Mouse (Mus musculus) layer of hippocampus, adult 9-10 months (tissue): ENCODE measurements at regions not wholly inside any gene's neighbourhood (a gene's known extent, or its start where the extent isn't known, plus 50 kb on each side); places are given as distances from the start of the nearest gene placed in this dataset.
"Not testable (repeated sequence)": the region's sequence is repeated elsewhere in the genome, so short reads cannot be mapped to it uniquely, and the experiment has no call there.

Experiments
- DNase-seq: peaks from one replicate; pipeline ENCODE4 v3.0.0; 2022; ENCODE audit warnings: low spot score

GRCm38 (mm10) chr1:17545311-17545710, 600.4 kb downstream of the Crisp4 start:
- DNase-seq = no peak

GRCm38 (mm10) chr1:17538160-17538559, 607.5 kb downstream of the Crisp4 start:
- DNase-seq = no peak

GRCm38 (mm10) chr1:17531291-17531690, 614.4 kb downstream of the Crisp4 start:
- DNase-seq = not testable (repeated sequence)

GRCm38 (mm10) chr1:17520118-17520517, 625.6 kb downstream of the Crisp4 start:
- no peak for DNase-seq

GRCm38 (mm10) chr1:17506125-17507112, 639.3 kb downstream of the Crisp4 start:
- no peak for DNase-seq

GRCm38 (mm10) chr1:17493596-17493995, 652.1 kb downstream of the Crisp4 start:
- DNase-seq = no peak

GRCm38 (mm10) chr1:17489854-17490202, 655.9 kb downstream of the Crisp4 start:
- not testable (repeated sequence) for DNase-seq

GRCm38 (mm10) chr1:17489192-17489853, 656.4 kb downstream of the Crisp4 start:
- DNase-seq = not testable (repeated sequence)

- no peak for DNase-seq
These were observed 694.4 kb downstream of the Crisp4 start for GRCm38 (mm10) chr1:17451204-17451866.

GRCm38 (mm10) chr1:17450715-17451114, 695.0 kb downstream of the Crisp4 start:
- no peak for DNase-seq

GRCm38 (mm10) chr1:17450295-17450694, 695.4 kb downstream of the Crisp4 start:
- no peak for DNase-seq

- no peak for DNase-seq
These were observed 696.4 kb downstream of the Crisp4 start for GRCm38 (mm10) chr1:17449291-17449690.

- DNase-seq = not testable (repeated sequence)
These were observed 711.6 kb downstream of the Crisp4 start for GRCm38 (mm10) chr1:17434064-17434463.

GRCm38 (mm10) chr1:17415958-17416357, 729.7 kb downstream of the Crisp4 start:
- DNase-seq = no peak

GRCm38 (mm10) chr1:17394893-17395292, 750.8 kb downstream of the Crisp4 start:
- DNase-seq = no peak

- DNase-seq = no peak
These were observed 753.4 kb downstream of the Crisp4 start for GRCm38 (mm10) chr1:17392114-17392819.

GRCm38 (mm10) chr1:17377562-17377961, 768.1 kb downstream of the Crisp4 start:
- no peak for DNase-seq

- no peak for DNase-seq
These were observed 797.4 kb downstream of the Crisp4 start for GRCm38 (mm10) chr1:17348271-17348670.

GRCm38 (mm10) chr1:17337827-17338226, 807.9 kb downstream of the Crisp4 start:
- DNase-seq = peak; percentile 17

- not testable (repeated sequence) for DNase-seq
These were observed 834.3 kb downstream of the Crisp4 start for GRCm38 (mm10) chr1:17311392-17311791.

GRCm38 (mm10) chr1:17309928-17310327, 835.8 kb downstream of the Crisp4 start:
- DNase-seq = not testable (repeated sequence)
